Mouse (Mus musculus): ENCODE measurements around the gene Dusp23.

- TF ChIP-seq TAL1 (conservative IDR thresholded peaks at IDR 0.05; ENCODE audit: low read depth, low read length): no peak
- no peak for TF ChIP-seq CTCF (IDR thresholded peaks at IDR 0.05; ENCODE audit: low read depth, low read length)
- TF ChIP-seq GATA1 (IDR thresholded peaks at IDR 0.05; ENCODE audit: borderline replicate concordance, low read length): no peak
- TF ChIP-seq POLR2AphosphoS5 (IDR thresholded peaks at IDR 0.05; ENCODE audit: insufficient replicate concordance, low read depth, low read length): no peak
- TF ChIP-seq GATA2 (IDR thresholded peaks at IDR 0.05; ENCODE audit: borderline replicate concordance, low read depth, low read length): no peak
Measured at GRCm38 (mm10) chr1:172680742-172681141, 48.0 kb upstream of the Dusp23 start.
